Mouse (Mus musculus): ENCODE measurements around the gene Acvr1b. TPM values are rescaled to one million over a fixed set of nuclear protein-coding genes. Genes with fewer than 3 reads are reported as not detected.

Acvr1b gene
- polyA plus RNA-seq, 1 experiment from 2014 or later: 5.8 TPM

GRCm38 (mm10) chr15:101176795-101177691 is 3.2 kb downstream of the Acvr1b start:
- peak overlapping the region; percentile 86 for H3K4me2 ChIP-seq
- H3K27ac ChIP-seq: peak overlapping the region; percentile 90
- peak overlapping the region; percentile 16 for H3K4me3 ChIP-seq
- H3K27me3 ChIP-seq: no peaks in the 10 kb centered on the region
- no peak for ATAC-seq (replicated peaks; ENCODE audit: insufficient number of reproducible peaks, insufficient read depth, low FRiP score, low read depth)
- peaks cover 64% of the 10 kb centered on the region for H3K4me1 ChIP-seq (replicated peaks)
- H3K9me3 ChIP-seq (replicated peaks): no peaks in the 10 kb centered on the region
- H3K9ac ChIP-seq: peak overlapping the region; percentile 24
- H3K36me3 ChIP-seq: no peaks in the 10 kb centered on the region
- 25% methylated on average over 8 of the region's 8 CpGs for WGBS

- Histone ChIP-seq H3K4me3 (no peak overlapping the region), H3K27ac (peak overlapping the region; percentile 20; the same call in 1 of the 2 replicates), H3K9ac (no peak overlapping the region), H3K4me1 (replicated peaks) (peaks cover 53% of the 10 kb centered on the region), H3K9me3 (replicated peaks) (no peaks in the 10 kb centered on the region), H3K27me3 (no peaks in the 10 kb centered on the region), H3K4me2 (no peak overlapping the region), H3K36me3 (peaks cover 2% of the 10 kb centered on the region)
- ATAC-seq (replicated peaks; ENCODE audit: insufficient number of reproducible peaks, insufficient read depth, low FRiP score, low read depth): no peak
- 69% methylated on average over 15 of the region's 15 CpGs for whole genome bisulfite sequencing
Observed at GRCm38 (mm10) chr15:101180363-101181105, 6.7 kb downstream of the Acvr1b start.

GRCm38 (mm10) chr15:101181106-101181466 is 7.2 kb downstream of the Acvr1b start:
- no peaks in the 10 kb centered on the region for H3K27me3 ChIP-seq
- 33% methylated on average over 5 of the region's 5 CpGs for WGBS
- H3K36me3 ChIP-seq: peaks cover 5% of the 10 kb centered on the region
- ATAC-seq (replicated peaks; ENCODE audit: insufficient number of reproducible peaks, insufficient read depth, low FRiP score, low read depth): no peak
- H3K4me2 ChIP-seq: no peak overlapping the region
- H3K4me3 ChIP-seq: no peak overlapping the region
- H3K27ac ChIP-seq: peak overlapping the region; percentile 18; the same call in 1 of the 2 replicates
- no peaks in the 10 kb centered on the region for H3K9me3 ChIP-seq (replicated peaks)
- peaks cover 48% of the 10 kb centered on the region for H3K4me1 ChIP-seq (replicated peaks)
- no peak overlapping the region for H3K9ac ChIP-seq

DNA sequence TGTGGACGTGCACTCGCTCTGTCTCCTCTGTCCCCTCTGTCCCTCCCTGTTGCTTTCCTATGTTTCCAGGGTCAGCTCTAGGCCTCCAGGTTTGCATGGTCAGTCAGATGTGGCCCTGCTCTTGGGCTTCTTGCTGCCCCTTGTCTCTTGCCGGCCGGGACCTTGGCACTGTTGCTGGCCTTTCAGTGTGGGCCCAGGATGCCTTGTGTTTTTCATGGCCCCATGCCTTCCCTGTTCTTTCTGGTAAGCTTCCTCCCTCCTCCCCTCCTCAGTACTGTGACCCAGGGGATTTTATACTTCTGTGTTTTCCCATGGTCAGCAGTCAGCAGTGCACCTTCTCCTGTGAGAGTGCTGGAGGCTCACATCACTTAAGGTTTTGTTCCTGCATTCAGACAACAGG is 7.6 kb downstream of the Acvr1b start:
- peaks cover 44% of the 10 kb centered on the region for H3K4me1 ChIP-seq (replicated peaks)
- H3K27me3 ChIP-seq: no peaks in the 10 kb centered on the region
- H3K9me3 ChIP-seq (replicated peaks): no peaks in the 10 kb centered on the region
- ATAC-seq (replicated peaks; ENCODE audit: insufficient number of reproducible peaks, insufficient read depth, low FRiP score, low read depth): no peak
- peaks cover 5% of the 10 kb centered on the region for H3K36me3 ChIP-seq
- no peak overlapping the region for H3K4me2 ChIP-seq
- 35% methylated on average over 4 of the region's 4 CpGs for WGBS
- H3K27ac ChIP-seq: peak overlapping the region; percentile 18; the same call in 1 of the 2 replicates
- H3K9ac ChIP-seq: no peak overlapping the region
- H3K4me3 ChIP-seq: no peak overlapping the region

DNA sequence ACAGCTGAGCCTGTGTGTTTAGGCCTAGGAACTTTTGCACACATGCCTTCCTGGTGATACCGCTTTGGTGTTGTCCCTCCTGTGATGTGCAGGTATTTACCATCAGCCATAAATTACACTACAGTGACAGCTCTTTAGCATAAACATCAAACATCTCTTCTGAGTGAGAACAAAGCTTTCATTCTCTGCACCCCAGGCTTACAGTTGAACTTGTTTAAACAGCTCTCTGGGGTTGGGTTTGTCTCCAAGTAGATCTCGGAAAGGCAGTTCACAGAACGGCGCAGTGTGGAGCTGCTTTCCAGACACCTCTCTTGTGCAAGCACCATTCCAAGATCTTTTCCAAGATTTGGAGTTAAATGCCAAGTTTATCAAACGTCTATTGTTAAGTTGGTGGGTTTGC is 8.8 kb downstream of the Acvr1b start:
- no peak for ATAC-seq (replicated peaks; ENCODE audit: insufficient number of reproducible peaks, insufficient read depth, low FRiP score, low read depth)
- Histone ChIP-seq H3K9me3 (replicated peaks) (no peaks in the 10 kb centered on the region), H3K36me3 (peaks cover 5% of the 10 kb centered on the region), H3K4me3 (no peak overlapping the region), H3K27ac (no peak overlapping the region), H3K4me1 (replicated peaks) (peaks cover 33% of the 10 kb centered on the region), H3K9ac (no peak overlapping the region), H3K27me3 (no peaks in the 10 kb centered on the region), H3K4me2 (no peak overlapping the region)
- WGBS: 61% methylated on average over 5 of the region's 5 CpGs

DNA sequence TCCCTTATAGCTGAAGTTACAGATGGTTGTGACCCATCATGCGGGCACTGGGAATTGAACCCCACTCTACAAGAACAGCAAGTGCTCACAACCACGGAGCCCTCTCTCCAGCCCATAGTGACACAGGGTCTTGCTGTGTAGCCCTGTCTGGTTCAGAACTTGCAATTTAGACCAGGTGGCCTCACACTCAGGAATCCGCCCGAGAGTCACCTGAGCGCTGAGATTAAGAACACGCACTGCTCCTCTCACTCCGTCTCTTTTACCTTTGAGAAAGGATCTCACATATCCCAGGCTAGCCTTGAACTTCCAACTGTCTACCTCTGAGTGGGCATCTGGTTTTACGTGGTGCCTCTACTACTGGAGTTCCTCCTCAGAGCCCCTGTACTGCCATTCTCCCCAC is 10.4 kb downstream of the Acvr1b start:
- Histone ChIP-seq H3K4me2 (no peak overlapping the region), H3K36me3 (peaks cover 5% of the 10 kb centered on the region), H3K9ac (no peak overlapping the region), H3K27me3 (no peaks in the 10 kb centered on the region), H3K4me1 (replicated peaks) (peaks cover 32% of the 10 kb centered on the region), H3K4me3 (no peak overlapping the region), H3K9me3 (replicated peaks) (no peaks in the 10 kb centered on the region), H3K27ac (no peak overlapping the region)
- 96% methylated on average over 8 of the region's 8 CpGs for WGBS
- ATAC-seq (replicated peaks; ENCODE audit: insufficient number of reproducible peaks, insufficient read depth, low FRiP score, low read depth): no peak

DNA sequence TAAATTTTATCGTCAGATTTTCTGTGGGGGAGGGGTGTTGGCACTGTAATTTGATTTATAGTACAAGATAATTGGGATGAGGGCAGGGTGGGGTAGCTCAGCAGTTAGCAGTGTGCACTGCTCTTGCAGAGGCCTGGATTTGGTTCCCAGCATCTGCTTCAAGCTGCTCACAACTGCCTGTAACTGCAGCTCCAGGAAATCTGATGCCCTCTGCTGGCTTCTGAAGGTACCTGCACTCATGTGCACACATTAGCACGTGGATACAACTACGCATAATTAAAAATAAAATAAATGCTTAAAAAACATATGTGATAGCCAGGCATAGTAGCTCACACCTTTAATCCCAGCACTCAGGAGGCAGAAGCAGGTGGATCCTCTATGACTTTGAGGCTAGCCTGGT is 11.7 kb downstream of the Acvr1b start:
- 94% methylated on average over 3 of the region's 3 CpGs for WGBS
- H3K9ac ChIP-seq: no peak overlapping the region
- no peaks in the 10 kb centered on the region for H3K27me3 ChIP-seq
- peaks cover 37% of the 10 kb centered on the region for H3K4me1 ChIP-seq (replicated peaks)
- no peak for ATAC-seq (replicated peaks; ENCODE audit: insufficient number of reproducible peaks, insufficient read depth, low FRiP score, low read depth)
- no peak overlapping the region for H3K27ac ChIP-seq
- H3K36me3 ChIP-seq: peaks cover 5% of the 10 kb centered on the region
- no peak overlapping the region for H3K4me2 ChIP-seq
- no peaks in the 10 kb centered on the region for H3K9me3 ChIP-seq (replicated peaks)
- H3K4me3 ChIP-seq: no peak overlapping the region

- peaks cover 49% of the 10 kb centered on the region for H3K4me1 ChIP-seq (replicated peaks)
- no peak overlapping the region for H3K4me3 ChIP-seq
- H3K27ac ChIP-seq: no peak overlapping the region
- H3K9ac ChIP-seq: no peak overlapping the region
- ATAC-seq (replicated peaks; ENCODE audit: insufficient number of reproducible peaks, insufficient read depth, low FRiP score, low read depth): no peak
- H3K36me3 ChIP-seq: peaks cover 5% of the 10 kb centered on the region
- no peaks in the 10 kb centered on the region for H3K27me3 ChIP-seq
- H3K9me3 ChIP-seq (replicated peaks): no peaks in the 10 kb centered on the region
- H3K4me2 ChIP-seq: no peak overlapping the region
- WGBS: 68% methylated on average over 5 of the region's 5 CpGs
Observed at GRCm38 (mm10) chr15:101187907-101188306, 14.0 kb downstream of the Acvr1b start.

- Histone ChIP-seq H3K36me3 (peaks cover 17% of the 10 kb centered on the region), H3K27ac (0 out of 2 replicates have a peak overlapping the region, but pooled peaks have one; percentile 60), H3K27me3 (no peaks in the 10 kb centered on the region), H3K9ac (no peak overlapping the region), H3K9me3 (replicated peaks) (no peaks in the 10 kb centered on the region), H3K4me3 (no peak overlapping the region), H3K4me1 (replicated peaks) (peaks cover 55% of the 10 kb centered on the region), H3K4me2 (no peak overlapping the region)
- 72% methylated on average over 10 of the region's 10 CpGs for WGBS
- ATAC-seq (replicated peaks; ENCODE audit: insufficient number of reproducible peaks, insufficient read depth, low FRiP score, low read depth): no peak
Observed at GRCm38 (mm10) chr15:101189981-101190761, 16.3 kb downstream of the Acvr1b start.

DNA sequence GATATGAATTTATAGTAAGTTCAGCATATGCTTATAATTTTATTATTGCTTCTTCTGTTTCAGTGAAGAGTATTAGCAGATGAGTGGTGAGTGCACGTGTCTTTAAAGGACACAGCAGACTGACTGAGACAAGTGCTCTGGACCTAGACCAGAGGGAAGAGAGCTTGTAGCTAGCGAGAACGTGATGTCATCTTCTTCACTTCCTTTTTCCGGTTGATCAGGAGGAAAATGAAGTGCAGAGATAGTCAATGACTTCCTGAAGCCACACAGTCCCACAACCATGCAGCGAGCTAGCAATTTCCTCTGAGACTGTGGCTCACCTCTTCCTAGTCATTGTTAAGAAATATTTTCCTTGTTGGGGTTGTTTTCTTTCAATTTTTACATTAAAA is 16.9 kb downstream of the Acvr1b start:
- Histone ChIP-seq H3K9me3 (replicated peaks) (no peaks in the 10 kb centered on the region), H3K36me3 (peaks cover 19% of the 10 kb centered on the region), H3K27me3 (no peaks in the 10 kb centered on the region), H3K4me2 (no peak overlapping the region), H3K4me1 (replicated peaks) (peaks cover 55% of the 10 kb centered on the region), H3K9ac (no peak overlapping the region), H3K27ac (peak overlapping the region; percentile 60), H3K4me3 (no peak overlapping the region)
- no peak for ATAC-seq (replicated peaks; ENCODE audit: insufficient number of reproducible peaks, insufficient read depth, low FRiP score, low read depth)
- WGBS: 48% methylated on average over 5 of the region's 5 CpGs

Measured in heart, embryonic 15.5 days (tissue).